Mouse (Mus musculus) v-Abl transformed pro-B cells (cell line): Measurements from ENCODE around the gene Clip3.

Experiments used
- in situ Hi-C, 2 experiments: fragments of 400-800 bp; cut with MboI; formaldehyde crosslinking; loops; one replicate each; pipeline ENCODE4 v1.15.1; 2025; ENCODE audit not compliant: unreplicated experiment in 2 of 2

The Clip3 gene

GRCm38 (mm10) chr7:30294296-30294695, 2.8 kb downstream of the Clip3 start:
- in situ Hi-C loops: no loop called here

DNA sequence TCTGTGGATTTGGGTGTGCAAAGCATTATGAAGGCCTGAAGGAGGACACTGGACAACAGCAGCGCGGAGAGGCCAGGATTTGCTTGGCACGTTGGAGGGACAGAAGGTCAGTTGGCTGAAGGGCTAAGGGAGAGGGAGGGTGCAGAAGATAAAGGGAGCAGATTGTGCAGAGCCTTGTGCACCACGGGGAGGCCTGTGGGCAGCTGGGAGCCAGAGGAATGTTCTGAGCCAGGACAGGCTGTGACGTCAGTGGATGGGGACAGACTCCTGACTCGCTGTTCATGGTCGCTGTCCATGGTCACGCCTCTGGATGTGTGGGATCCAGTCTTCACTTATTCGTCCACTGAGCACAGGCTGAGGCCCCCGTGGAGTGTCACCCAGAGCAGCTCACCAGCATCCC, 3.6 kb downstream of the Clip3 start:
- in situ Hi-C loops: no loop called here

DNA sequence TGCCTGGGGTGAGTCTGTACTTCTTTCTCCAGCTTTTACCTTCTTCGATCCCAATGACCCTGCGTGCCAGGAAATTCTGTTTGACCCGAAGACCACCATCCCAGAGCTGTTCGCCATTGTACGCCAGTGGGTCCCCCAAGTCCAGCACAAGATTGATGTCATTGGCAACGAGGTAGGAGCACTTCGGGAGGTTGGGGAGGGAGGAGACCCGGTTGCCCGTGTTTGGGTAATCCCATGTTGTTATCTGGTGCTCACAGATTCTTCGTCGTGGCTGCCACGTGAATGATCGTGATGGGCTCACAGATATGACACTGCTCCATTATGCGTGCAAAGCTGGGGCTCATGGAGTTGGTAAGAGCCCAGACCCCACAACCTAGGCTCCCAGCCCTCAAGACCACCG, 5.3 kb downstream of the Clip3 start:
- in situ Hi-C loops: no loop called here

- in situ Hi-C loops: no loop called here
Observed at GRCm38 (mm10) chr7:30297266-30297665, 5.7 kb downstream of the Clip3 start.

- in situ Hi-C loops: loop anchor here in 1 of 2 experiments (5.0 kb wide), 1 partner anchor 51 kb away; no protein-coding TSS in a partner anchor
Observed at GRCm38 (mm10) chr7:30300914-30301313, 9.4 kb downstream of the Clip3 start.

- in situ Hi-C loops: no loop called here
Observed at GRCm38 (mm10) chr7:30306083-30306779, 14.7 kb downstream of the Clip3 start.

- in situ Hi-C loops: no loop called here
Observed at GRCm38 (mm10) chr7:30308076-30309005, 16.8 kb downstream of the Clip3 start, which contains the start of gene Alkbh6. TSS of gene Alkbh6 (plus strand) at chr7:30308717.

GRCm38 (mm10) chr7:30309395-30310129, 18.0 kb downstream of the Clip3 start:
- in situ Hi-C loops: no loop called here

- in situ Hi-C loops: no loop called here
Observed at GRCm38 (mm10) chr7:30310136-30310535, 18.6 kb downstream of the Clip3 start.

DNA sequence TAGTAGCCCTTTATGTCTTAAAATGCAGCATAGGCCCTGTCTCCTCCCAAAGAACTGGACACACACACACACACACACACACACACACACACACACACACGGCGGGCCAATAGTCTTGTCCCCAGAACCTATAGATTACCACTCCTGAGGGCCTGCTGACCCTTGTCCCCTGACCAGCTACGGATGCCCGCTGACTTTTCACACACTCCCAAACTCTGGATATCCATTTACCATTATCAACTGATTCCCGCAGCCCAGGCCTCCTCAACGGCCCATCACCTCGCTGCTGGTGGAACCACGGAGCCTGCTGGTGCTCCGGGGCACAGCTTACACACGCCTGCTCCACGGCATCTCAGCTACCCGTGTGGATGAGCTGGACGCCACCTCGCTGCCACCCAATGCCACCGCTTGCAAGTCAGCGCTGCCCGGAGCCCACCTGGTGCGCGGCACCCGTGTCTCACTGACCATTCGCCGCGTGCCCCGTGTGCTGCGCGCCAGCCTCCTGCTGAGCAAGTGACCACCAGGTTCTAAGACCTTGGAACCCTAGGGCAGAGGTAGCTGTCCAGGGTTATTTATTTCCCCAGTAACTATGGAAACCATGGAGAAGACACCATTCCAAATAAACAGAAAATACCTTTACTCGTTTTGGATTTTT, 22.3 kb downstream of the Clip3 start:
- in situ Hi-C loops: no loop called here

GRCm38 (mm10) chr7:30314721-30315155, 23.2 kb downstream of the Clip3 start, which contains the start of gene Syne4:
TSS of gene Syne4 (plus strand) at chr7:30314807.
- in situ Hi-C loops: no loop called here

- in situ Hi-C loops: no loop called here
Observed at GRCm38 (mm10) chr7:30315559-30316529, 24.3 kb downstream of the Clip3 start.

DNA sequence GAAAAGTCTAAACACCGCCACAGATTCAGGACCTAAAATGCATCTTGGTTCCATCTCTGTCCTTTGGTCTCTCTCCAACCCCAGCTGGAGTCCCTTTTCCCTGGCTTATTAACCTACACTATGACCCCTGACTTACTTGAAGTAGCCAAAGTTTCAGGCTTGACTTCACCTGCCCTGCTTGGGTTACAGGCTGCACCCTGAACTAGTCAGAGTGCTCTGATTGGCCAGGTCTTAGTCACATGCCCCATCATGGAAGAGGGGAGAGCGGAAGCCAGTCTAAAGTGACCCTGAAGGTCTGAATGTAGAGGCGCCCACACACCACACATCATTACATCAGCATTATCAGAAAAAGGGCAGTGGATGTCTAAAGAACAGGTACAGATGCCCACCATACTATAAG, 26.6 kb downstream of the Clip3 start:
- in situ Hi-C loops: no loop called here

DNA sequence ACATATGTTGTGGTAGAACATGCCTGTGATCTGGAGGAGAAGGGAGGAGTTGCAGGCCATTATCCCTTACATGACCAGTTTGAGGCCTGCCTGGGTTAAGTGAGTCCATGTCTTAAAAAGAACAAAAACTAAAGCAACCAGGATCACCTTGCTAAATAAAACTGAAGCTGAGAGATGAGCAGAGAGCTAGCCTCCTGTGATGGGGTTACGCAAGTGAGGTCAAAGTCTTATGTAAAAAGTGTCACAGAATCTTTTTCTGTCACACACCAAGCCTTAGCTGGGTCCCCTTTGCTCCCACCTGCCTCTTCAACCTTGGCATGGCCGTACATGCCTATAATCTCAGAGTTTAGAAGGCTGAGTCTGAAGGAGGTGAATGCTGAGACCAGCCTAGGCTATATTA, 29.4 kb downstream of the Clip3 start:
- in situ Hi-C loops: no loop called here

DNA sequence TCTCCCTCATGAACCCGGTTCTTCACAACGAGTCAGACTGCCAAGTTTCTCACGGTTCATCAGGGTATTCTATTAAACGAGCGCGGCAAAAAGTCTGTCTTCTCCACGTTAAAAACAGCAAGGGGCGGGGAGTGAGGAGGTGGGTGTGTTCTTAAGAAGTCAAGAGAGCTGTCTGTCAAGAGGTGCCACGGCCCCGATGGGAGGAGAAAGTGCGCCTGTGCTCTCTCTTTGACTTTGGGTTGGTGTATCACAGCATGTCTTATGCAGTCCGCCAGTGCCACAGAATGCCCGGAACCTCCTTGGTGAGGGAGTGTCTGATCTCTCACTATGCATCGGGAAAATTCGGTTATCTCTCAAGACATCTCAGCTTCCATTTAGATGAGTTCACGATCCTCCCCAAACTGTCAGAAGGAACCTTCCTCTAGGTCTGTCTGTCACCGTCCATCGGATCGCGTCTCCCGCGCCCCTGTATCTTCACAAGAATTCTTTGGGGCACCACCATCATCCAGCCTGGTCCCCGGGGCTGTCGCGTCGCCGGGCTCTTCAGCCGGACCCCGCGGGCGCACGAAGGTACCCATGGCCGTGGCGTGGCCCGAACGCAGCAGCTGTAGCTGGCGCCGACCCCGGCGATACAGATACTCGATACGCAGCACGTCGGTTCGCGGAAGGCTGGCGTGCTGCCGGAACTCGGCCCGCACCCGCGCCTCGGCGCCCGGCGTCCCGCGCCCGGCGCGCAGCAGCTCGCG, 30.2 kb downstream of the Clip3 start, which contains the start of gene E130208F15Rik:
TSS of gene E130208F15Rik (plus strand) at position 202 of the 746 bp plus-strand sequence.
- in situ Hi-C loops: no loop called here

DNA sequence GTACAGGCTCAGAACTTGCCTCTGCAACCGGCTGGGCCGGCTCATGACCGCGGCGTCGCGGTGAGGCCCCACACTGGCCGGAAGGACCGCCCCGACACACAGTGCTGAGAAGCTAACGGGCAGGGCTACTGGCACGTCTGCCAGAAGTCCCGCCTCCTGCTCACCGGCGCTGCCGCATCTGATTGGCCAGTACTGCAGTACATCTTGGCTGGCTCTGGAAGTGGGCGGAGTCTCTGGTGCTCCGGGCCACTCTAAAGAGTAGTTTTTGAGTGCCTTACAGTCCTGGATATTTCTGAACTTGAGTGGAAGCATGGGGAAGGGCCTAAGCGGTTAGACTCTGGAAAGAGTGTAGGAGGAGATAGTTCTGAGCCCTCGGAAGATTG, 30.7 kb downstream of the Clip3 start:
- in situ Hi-C loops: no loop called here

DNA sequence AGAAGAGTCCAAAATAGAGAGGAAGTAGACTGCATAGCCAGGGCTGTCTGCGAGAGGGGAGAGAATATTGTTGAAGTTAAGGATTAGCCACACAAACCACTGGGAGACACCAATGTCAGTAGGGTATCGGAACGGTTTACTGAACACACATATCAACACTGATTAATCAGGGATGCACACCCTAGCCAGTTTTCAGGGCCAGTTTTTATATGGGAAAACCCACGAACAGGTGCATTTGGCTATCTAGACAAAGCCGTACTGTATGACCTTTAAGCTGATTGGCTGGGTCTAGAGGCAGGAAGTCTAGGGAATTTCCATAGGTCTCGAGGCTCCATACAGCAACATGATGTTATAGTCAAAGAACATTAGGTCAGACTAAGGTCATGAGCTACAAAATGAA, 31.3 kb downstream of the Clip3 start:
- in situ Hi-C loops: no loop called here

- in situ Hi-C loops: no loop called here
Observed at GRCm38 (mm10) chr7:30323795-30324194, 32.3 kb downstream of the Clip3 start, which contains the start of gene Sdhaf1. TSS of gene Sdhaf1 (minus strand) at chr7:30323895.
